22 mouse cellular contexts compared by ENCODE assay signal in the genomic region with DNA sequence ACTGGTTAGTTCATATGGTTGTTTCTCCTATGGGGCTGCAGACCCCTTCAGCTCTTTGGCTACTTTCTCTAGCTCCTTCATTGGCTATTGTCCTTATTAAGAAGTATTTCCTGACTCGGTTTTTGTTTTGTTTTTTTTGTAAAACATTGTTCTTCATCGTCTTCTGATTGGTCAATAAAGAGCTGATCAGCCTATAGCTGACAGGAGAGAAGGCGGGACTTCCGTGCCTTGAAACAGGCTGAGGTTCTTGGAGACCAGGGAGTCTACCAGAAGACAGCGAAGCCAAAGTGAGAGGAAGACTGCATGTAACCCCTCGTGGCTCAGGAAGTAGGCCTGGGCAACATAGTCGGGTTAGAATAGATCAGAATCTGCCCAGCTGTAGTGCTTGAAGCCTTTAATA. TPM values are rescaled to one million over a fixed set of nuclear protein-coding genes. Genes with fewer than 3 reads are reported as not detected.
A peak's percentile ranks its signal among the peaks of the same experiment; 100 is the strongest.
DNase-seq lines count a peak whose midpoint lies in the region; ATAC-seq and TF ChIP-seq lines count a peak whose summit lies in the region.
"Had no signal": no experiment of that assay in that cellular context is flagged by ENCODE, and none has a peak within 500 bp of the region (broad histone marks: within the 10 kb centered on the region; RNA-seq: fewer than 3 reads in every experiment).

No protein-coding gene starts in this region.

- no peak for DNase-seq in heart, embryonic 10.5 days (ENCODE audit: low spot score)
- DNase-seq in 3134 (ENCODE audit: extremely low read depth, insufficient read length, low spot score) (peak; percentile 25), MEL-GATA-1-ER (ENCODE audit: extremely low read depth, low read depth) (peak; percentile 82)
- DNase-seq in left cerebral cortex, postnatal 10 days (ENCODE audit: extremely low spot score in 1 of 2, low spot score in 2 of 2), result no peak
- DNase-seq: adrenal gland, adult 8-10 months; adrenal gland, postnatal 36 days; cerebellum, adult 8-10 months; cerebellum, postnatal 25 days; gastrocnemius, postnatal 36 days; heart, adult 18-20 months; kidney, adult 18-20 months had no signal

- no peak for TF ChIP-seq CTCF in E14TG2a.4 (conservative IDR thresholded peaks at IDR 0.05; ENCODE audit: low read length)

- ATAC-seq in heart, embryonic 12.5 days (ENCODE audit: insufficient number of reproducible peaks, low FRiP score), result peak; percentile 36; the same call in 1 of the 2 replicates
- no peak for ATAC-seq in hindbrain, embryonic 12.5 days (ENCODE audit: low FRiP score)
- no peak for ATAC-seq in hindbrain, embryonic 16.5 days
- ATAC-seq: forebrain, embryonic 15.5 days; intestine, embryonic 15.5 days; Patski had no signal

- H3K4me2 ChIP-seq in heart, embryonic 12.5 days, result no peak overlapping the region
- no peak overlapping the region for H3K4me2 ChIP-seq in hindbrain, embryonic 12.5 days (replicated peaks)
- H3K4me2 ChIP-seq in hindbrain, embryonic 16.5 days (ENCODE audit: low read length), result no peak overlapping the region
- H3K4me2 ChIP-seq: embryonic facial prominence, embryonic 12.5 days; forebrain, embryonic 15.5 days; intestine, embryonic 15.5 days had no signal

- H3K27ac ChIP-seq in heart, embryonic 12.5 days (ENCODE audit: poor library complexity, severe bottlenecking), result no peak overlapping the region
- no peak overlapping the region for H3K27ac ChIP-seq in heart, embryonic 10.5 days
- no peak overlapping the region for H3K27ac ChIP-seq in hindbrain, embryonic 12.5 days
- H3K27ac ChIP-seq in hindbrain, embryonic 16.5 days (ENCODE audit: low read depth, low read length), result no peak overlapping the region
- H3K27ac ChIP-seq: embryonic facial prominence, embryonic 12.5 days; forebrain, embryonic 15.5 days; intestine, embryonic 15.5 days had no signal

- no peak overlapping the region for H3K4me3 ChIP-seq in heart, embryonic 12.5 days
- no peak overlapping the region for H3K4me3 ChIP-seq in heart, embryonic 10.5 days
- H3K4me3 ChIP-seq in E14TG2a.4 (replicated peaks; ENCODE audit: low read length), result 0 out of 2 replicates have a peak overlapping the region, but pooled peaks have one; percentile 58
- no peak overlapping the region for H3K4me3 ChIP-seq in hindbrain, embryonic 12.5 days
- H3K4me3 ChIP-seq in hindbrain, embryonic 16.5 days (ENCODE audit: low read length), result no peak overlapping the region
- H3K4me3 ChIP-seq: embryonic facial prominence, embryonic 12.5 days; forebrain, embryonic 15.5 days; intestine, embryonic 15.5 days had no signal

- no peaks in the 10 kb centered on the region for H3K9me3 ChIP-seq in heart, embryonic 12.5 days (replicated peaks)
- H3K9me3 ChIP-seq in heart, embryonic 10.5 days, result no peaks in the 10 kb centered on the region
- H3K9me3 ChIP-seq in E14TG2a.4 (ENCODE audit: low read length), result no peaks in the 10 kb centered on the region
- H3K9me3 ChIP-seq in hindbrain, embryonic 12.5 days (replicated peaks), result no peaks in the 10 kb centered on the region
- H3K9me3 ChIP-seq in hindbrain, embryonic 16.5 days (ENCODE audit: control insufficient read depth, low read length), result no peaks in the 10 kb centered on the region
- H3K9me3 ChIP-seq: embryonic facial prominence, embryonic 12.5 days; forebrain, embryonic 15.5 days; intestine, embryonic 15.5 days had no signal

- intact Hi-C loops in left cerebral cortex, postnatal 10 days (cut with DNase I), result loop anchor here (2.0 kb wide), 1 partner anchor 153 kb away; no protein-coding TSS in a partner anchor

- no peaks in the 10 kb centered on the region for H3K27me3 ChIP-seq in heart, embryonic 12.5 days (replicated peaks)
- H3K27me3 ChIP-seq in heart, embryonic 10.5 days (ENCODE audit: insufficient read depth, poor library complexity, severe bottlenecking), result no peaks in the 10 kb centered on the region
- no peaks in the 10 kb centered on the region for H3K27me3 ChIP-seq in E14TG2a.4 (ENCODE audit: insufficient read depth, low read length)
- H3K27me3 ChIP-seq in hindbrain, embryonic 12.5 days, result no peaks in the 10 kb centered on the region
- no peaks in the 10 kb centered on the region for H3K27me3 ChIP-seq in hindbrain, embryonic 16.5 days (replicated peaks; ENCODE audit: control insufficient read depth, insufficient read depth, low read length)
- H3K27me3 ChIP-seq: embryonic facial prominence, embryonic 12.5 days; forebrain, embryonic 15.5 days; intestine, embryonic 15.5 days; Patski had no signal

- H3K36me3 ChIP-seq in heart, embryonic 12.5 days, result no peaks in the 10 kb centered on the region
- no peaks in the 10 kb centered on the region for H3K36me3 ChIP-seq in heart, embryonic 10.5 days
- H3K36me3 ChIP-seq in E14TG2a.4 (ENCODE audit: insufficient read depth, low read length), result no peaks in the 10 kb centered on the region
- H3K36me3 ChIP-seq in hindbrain, embryonic 12.5 days, result no peaks in the 10 kb centered on the region
- no peaks in the 10 kb centered on the region for H3K36me3 ChIP-seq in hindbrain, embryonic 16.5 days (ENCODE audit: control insufficient read depth, insufficient read depth, low read length)
- H3K36me3 ChIP-seq: embryonic facial prominence, embryonic 12.5 days; forebrain, embryonic 15.5 days; intestine, embryonic 15.5 days had no signal

- H3K9ac ChIP-seq in heart, embryonic 12.5 days, result no peak overlapping the region
- H3K9ac ChIP-seq in hindbrain, embryonic 12.5 days, result no peak overlapping the region
- no peak overlapping the region for H3K9ac ChIP-seq in hindbrain, embryonic 16.5 days (ENCODE audit: low read depth, low read length)
- H3K9ac ChIP-seq: embryonic facial prominence, embryonic 12.5 days; forebrain, embryonic 15.5 days; intestine, embryonic 15.5 days had no signal

- 60% methylated on average over 7 of the region's 7 CpGs for WGBS in heart, embryonic 12.5 days
- WGBS in heart, embryonic 10.5 days, result 63% methylated on average over 7 of the region's 7 CpGs
- WGBS in hindbrain, embryonic 12.5 days, result 77% methylated on average over 7 of the region's 7 CpGs
- WGBS in hindbrain, embryonic 16.5 days, result 82% methylated on average over 7 of the region's 7 CpGs

- peaks cover 17% of the 10 kb centered on the region for H3K4me1 ChIP-seq in heart, embryonic 12.5 days (replicated peaks)
- peaks cover 8% of the 10 kb centered on the region; the same call in 1 of the 2 replicates for H3K4me1 ChIP-seq in heart, embryonic 10.5 days
- H3K4me1 ChIP-seq in E14TG2a.4 (replicated peaks; ENCODE audit: low read depth, low read length), result peaks cover 8% of the 10 kb centered on the region; the same call in 1 of the 2 replicates
- no peaks in the 10 kb centered on the region for H3K4me1 ChIP-seq in hindbrain, embryonic 12.5 days
- H3K4me1 ChIP-seq in hindbrain, embryonic 16.5 days (ENCODE audit: control insufficient read depth, insufficient read depth, low read depth, low read length), result no peaks in the 10 kb centered on the region
- H3K4me1 ChIP-seq: forebrain, embryonic 15.5 days; intestine, embryonic 15.5 days had no signal

RNA-seq across cellular contexts. Expression of a gene that starts 44.3 kb away (rescaled TPM):
- 6.6 and 7.8 TPM in 2 replicates for polyA plus RNA-seq in heart, embryonic 12.5 days (2016; fragmentation: Nextera tagmentation; extraction: Ambion mirVana)
- polyA plus RNA-seq in heart, embryonic 10.5 days (2016; fragmentation: Nextera tagmentation; extraction: Ambion mirVana), result 3.0 and 9.9 TPM in 2 replicates
- total RNA-seq in left cerebral cortex, postnatal 10 days (2021), result 1 to 10 TPM in 1 of 2 experiments, under 1 TPM in 1; 0.77 to 1.2 TPM
- polyA plus RNA-seq in hindbrain, embryonic 12.5 days (2016; fragmentation: Nextera tagmentation; extraction: Ambion mirVana), result 42.3 and 53.1 TPM in 2 replicates
- 5.7 and 8.5 TPM in 2 replicates for polyA plus RNA-seq in hindbrain, embryonic 16.5 days (2015; fragmentation: Nextera tagmentation; extraction: Ambion mirVana)
- polyA plus RNA-seq: cortical plate, adult 2 months; Patski had no signal

RNA-seq across cellular contexts. Expression of a gene that starts 57.8 kb away (rescaled TPM):
- polyA plus RNA-seq in heart, embryonic 12.5 days (2016; fragmentation: Nextera tagmentation; extraction: Ambion mirVana), result 0.10 and 0.19 TPM in 2 replicates
- 0.22 and 0.26 TPM in 2 replicates for polyA plus RNA-seq in heart, embryonic 10.5 days (2016; fragmentation: Nextera tagmentation; extraction: Ambion mirVana)
- under 1 TPM; 0.24 to 0.36 TPM for total RNA-seq in left cerebral cortex, postnatal 10 days (2021)
- 0.33 and 0.44 TPM in 2 replicates for polyA plus RNA-seq in hindbrain, embryonic 12.5 days (2016; fragmentation: Nextera tagmentation; extraction: Ambion mirVana)
- polyA plus RNA-seq in hindbrain, embryonic 16.5 days (2015; fragmentation: Nextera tagmentation; extraction: Ambion mirVana), result 0.10 and 0.21 TPM in 2 replicates
- total RNA-seq: adrenal gland, postnatal 36 days; gastrocnemius, adult 8-10 months; heart, adult 18-20 months; heart, postnatal 25 days had no signal

RNA-seq across cellular contexts. Expression of a gene that starts 57.9 kb away (rescaled TPM):
- 21.7 and 22.9 TPM in 2 replicates for polyA plus RNA-seq in heart, embryonic 12.5 days (2016; fragmentation: Nextera tagmentation; extraction: Ambion mirVana)
- 23.0 and 32.8 TPM in 2 replicates for polyA plus RNA-seq in heart, embryonic 10.5 days (2016; fragmentation: Nextera tagmentation; extraction: Ambion mirVana)
- 10 to 100 TPM; 28.4 to 29.1 TPM for total RNA-seq in left cerebral cortex, postnatal 10 days (2021)
- polyA plus RNA-seq in hindbrain, embryonic 12.5 days (2016; fragmentation: Nextera tagmentation; extraction: Ambion mirVana), result 63.5 and 67.5 TPM in 2 replicates
- polyA plus RNA-seq in hindbrain, embryonic 16.5 days (2015; fragmentation: Nextera tagmentation; extraction: Ambion mirVana), result 40.5 and 45.3 TPM in 2 replicates

Comparison
In these comparisons a context has a peak if more than half of its experiments do, and no peak if none do; other contexts are left out.
1. DNase-seq: peak in 3134 (single experiment) and MEL-GATA-1-ER (single experiment); none in heart, embryonic 10.5 days (single experiment) and left cerebral cortex, postnatal 10 days (0 of 2).